In genomic region chrX:12490957-12491356, GRCm38 (mm10) we compare ENCODE assay signal across 17 mouse cellular contexts.
"Had no signal": no experiment of that assay in that cellular context is flagged by ENCODE, and none has a peak within 500 bp of the region (broad histone marks: within the 10 kb centered on the region; RNA-seq: fewer than 3 reads in every experiment).

No protein-coding gene starts in this region.

- H3K27me3 ChIP-seq: lung, embryonic 15.5 days; midbrain, embryonic 15.5 days; neural tube, embryonic 12.5 days had no signal

- H3K9ac ChIP-seq: lung, embryonic 15.5 days; midbrain, embryonic 13.5 days; midbrain, embryonic 15.5 days; neural tube, embryonic 12.5 days; stomach, embryonic 15.5 days had no signal

- H3K36me3 ChIP-seq: lung, embryonic 15.5 days; midbrain, embryonic 13.5 days; midbrain, embryonic 15.5 days; neural tube, embryonic 12.5 days; stomach, embryonic 15.5 days had no signal

- DNase-seq: lung, adult 2 months; lung, postnatal 14 days; lung, postnatal 36 days; right cerebral cortex, postnatal 14 days; thymus, adult 2 months; thymus, postnatal 25 days; thymus, postnatal 4 days had no signal

- H3K9me3 ChIP-seq: lung, embryonic 15.5 days; midbrain, embryonic 13.5 days; midbrain, embryonic 15.5 days; neural tube, embryonic 12.5 days; stomach, embryonic 15.5 days had no signal

- ATAC-seq: lung, postnatal 0 days; midbrain, embryonic 13.5 days; midbrain, embryonic 15.5 days had no signal

- H3K4me2 ChIP-seq: lung, embryonic 15.5 days; midbrain, embryonic 11.5 days; midbrain, embryonic 13.5 days; midbrain, embryonic 15.5 days; neural tube, embryonic 12.5 days; stomach, embryonic 15.5 days had no signal

- H3K27ac ChIP-seq: lung, embryonic 15.5 days; macrophage; midbrain, embryonic 13.5 days; midbrain, embryonic 15.5 days; neural tube, embryonic 12.5 days; stomach, embryonic 15.5 days; stomach, postnatal 0 days had no signal

- H3K4me3 ChIP-seq: lung, embryonic 15.5 days; megakaryocyte, embryonic 14.5 days; midbrain, embryonic 13.5 days; midbrain, embryonic 15.5 days; neural tube, embryonic 12.5 days; stomach, embryonic 15.5 days had no signal

- H3K4me1 ChIP-seq: megakaryocyte, embryonic 14.5 days; midbrain, embryonic 15.5 days; neural tube, embryonic 12.5 days; stomach, embryonic 15.5 days had no signal
